Mouse (Mus musculus): ENCODE results near the gene Akirin2. TPM values are rescaled to one million over a fixed set of nuclear protein-coding genes. Genes with fewer than 3 reads are reported as not detected.

The Akirin2 gene
- polyA plus RNA-seq, 1 experiment from 2014 or later = 102 TPM

GRCm38 (mm10) chr4:34551098-34551809 lies 517 bp downstream of the Akirin2 start:
- 0 out of 2 replicates have a peak, but pooled peaks cover 3% of the 10 kb centered on the region for H3K36me3 ChIP-seq (ENCODE audit: control insufficient read depth, insufficient read depth, low read length)
- ATAC-seq (ENCODE audit: low FRiP score, low TSS enrichment) (peak; percentile 51), DNase-seq (peak; percentile 76)
- no peaks in the 10 kb centered on the region for H3K9me3 ChIP-seq (ENCODE audit: control insufficient read depth, low read length)
- peak overlapping the region; percentile 94 for H3K27ac ChIP-seq (replicated peaks; ENCODE audit: low read depth, low read length)
- H3K4me1 ChIP-seq (ENCODE audit: control insufficient read depth, insufficient read depth, low read length) = peaks cover 35% of the 10 kb centered on the region
- H3K4me3 ChIP-seq (replicated peaks; ENCODE audit: low read depth, low read length) = peak overlapping the region; percentile 98
- peak overlapping the region; percentile 96 for H3K9ac ChIP-seq (replicated peaks; ENCODE audit: low read length)
- H3K27me3 ChIP-seq (ENCODE audit: control insufficient read depth, insufficient read depth, low read length) = no peaks in the 10 kb centered on the region
- H3K4me2 ChIP-seq (ENCODE audit: low read length) = peak overlapping the region; percentile 83
- WGBS = under 1% methylated on average over 50 of the region's 50 CpGs

- ATAC-seq (ENCODE audit: low FRiP score, low TSS enrichment) (no peak), DNase-seq (no peak)
- Histone ChIP-seq H3K9ac (replicated peaks; ENCODE audit: low read length) (peak overlapping the region; percentile 96), H3K27ac (replicated peaks; ENCODE audit: low read depth, low read length) (peak overlapping the region; percentile 94; the same call in 1 of the 2 replicates), H3K4me3 (replicated peaks; ENCODE audit: low read depth, low read length) (peak overlapping the region; percentile 98), H3K4me1 (ENCODE audit: control insufficient read depth, insufficient read depth, low read length) (peaks cover 42% of the 10 kb centered on the region), H3K36me3 (ENCODE audit: control insufficient read depth, insufficient read depth, low read length) (0 out of 2 replicates have a peak, but pooled peaks cover 3% of the 10 kb centered on the region), H3K4me2 (ENCODE audit: low read length) (peak overlapping the region; percentile 83), H3K27me3 (ENCODE audit: control insufficient read depth, insufficient read depth, low read length) (no peaks in the 10 kb centered on the region), H3K9me3 (ENCODE audit: control insufficient read depth, low read length) (no peaks in the 10 kb centered on the region)
- WGBS = 33% methylated on average over 3 of the region's 3 CpGs
Measured at GRCm38 (mm10) chr4:34551966-34552365, 1.2 kb downstream of the Akirin2 start.

GRCm38 (mm10) chr4:34554596-34554995 lies 3.9 kb downstream of the Akirin2 start:
- Histone ChIP-seq H3K4me3 (replicated peaks; ENCODE audit: low read depth, low read length) (no peak overlapping the region), H3K27me3 (ENCODE audit: control insufficient read depth, insufficient read depth, low read length) (no peaks in the 10 kb centered on the region), H3K9me3 (ENCODE audit: control insufficient read depth, low read length) (no peaks in the 10 kb centered on the region), H3K36me3 (ENCODE audit: control insufficient read depth, insufficient read depth, low read length) (0 out of 2 replicates have a peak, but pooled peaks cover 3% of the 10 kb centered on the region), H3K9ac (replicated peaks; ENCODE audit: low read length) (no peak overlapping the region), H3K27ac (replicated peaks; ENCODE audit: low read depth, low read length) (no peak overlapping the region), H3K4me1 (ENCODE audit: control insufficient read depth, insufficient read depth, low read length) (peaks cover 47% of the 10 kb centered on the region), H3K4me2 (ENCODE audit: low read length) (peak overlapping the region; percentile 4; the same call in 1 of the 2 replicates)
- 40% methylated on average over 1 of the region's 1 CpGs for WGBS
- DNase-seq (no peak), ATAC-seq (ENCODE audit: low FRiP score, low TSS enrichment) (no peak)

- 96% methylated on average over 3 of the region's 3 CpGs for WGBS
Measured at GRCm38 (mm10) chr4:34555604-34556003, 4.9 kb downstream of the Akirin2 start.

GRCm38 (mm10) chr4:34556183-34556582 lies 5.4 kb downstream of the Akirin2 start:
- no peak overlapping the region for H3K4me2 ChIP-seq (ENCODE audit: low read length)
- H3K27ac ChIP-seq (replicated peaks; ENCODE audit: low read depth, low read length) = no peak overlapping the region
- H3K36me3 ChIP-seq (ENCODE audit: control insufficient read depth, insufficient read depth, low read length) = 0 out of 2 replicates have a peak, but pooled peaks cover 3% of the 10 kb centered on the region
- DNase-seq = no peak
- H3K27me3 ChIP-seq (ENCODE audit: control insufficient read depth, insufficient read depth, low read length) = no peaks in the 10 kb centered on the region
- H3K9ac ChIP-seq (replicated peaks; ENCODE audit: low read length) = no peak overlapping the region
- H3K4me3 ChIP-seq (replicated peaks; ENCODE audit: low read depth, low read length) = no peak overlapping the region
- no peaks in the 10 kb centered on the region for H3K9me3 ChIP-seq (ENCODE audit: control insufficient read depth, low read length)
- no peak for ATAC-seq (ENCODE audit: low FRiP score, low TSS enrichment)
- H3K4me1 ChIP-seq (ENCODE audit: control insufficient read depth, insufficient read depth, low read length) = peaks cover 47% of the 10 kb centered on the region

More at GRCm38 (mm10) chr4:34555604-34556003, 4.9 kb downstream of the Akirin2 start:
- Histone ChIP-seq H3K4me2 (ENCODE audit: low read length) (no peak overlapping the region), H3K27ac (replicated peaks; ENCODE audit: low read depth, low read length) (no peak overlapping the region), H3K4me1 (ENCODE audit: control insufficient read depth, insufficient read depth, low read length) (peaks cover 47% of the 10 kb centered on the region), H3K9me3 (ENCODE audit: control insufficient read depth, low read length) (no peaks in the 10 kb centered on the region), H3K9ac (replicated peaks; ENCODE audit: low read length) (no peak overlapping the region), H3K4me3 (replicated peaks; ENCODE audit: low read depth, low read length) (no peak overlapping the region), H3K36me3 (ENCODE audit: control insufficient read depth, insufficient read depth, low read length) (0 out of 2 replicates have a peak, but pooled peaks cover 3% of the 10 kb centered on the region), H3K27me3 (ENCODE audit: control insufficient read depth, insufficient read depth, low read length) (no peaks in the 10 kb centered on the region)
- no peak for ATAC-seq (ENCODE audit: low FRiP score, low TSS enrichment)
- DNase-seq = no peak

GRCm38 (mm10) chr4:34560971-34561370 lies 10.2 kb downstream of the Akirin2 start:
- Histone ChIP-seq H3K27me3 (ENCODE audit: control insufficient read depth, insufficient read depth, low read length) (no peaks in the 10 kb centered on the region), H3K4me1 (ENCODE audit: control insufficient read depth, insufficient read depth, low read length) (peaks cover 15% of the 10 kb centered on the region), H3K36me3 (ENCODE audit: control insufficient read depth, insufficient read depth, low read length) (peaks cover 29% of the 10 kb centered on the region), H3K4me2 (ENCODE audit: low read length) (no peak overlapping the region), H3K27ac (replicated peaks; ENCODE audit: low read depth, low read length) (no peak overlapping the region), H3K4me3 (replicated peaks; ENCODE audit: low read depth, low read length) (no peak overlapping the region), H3K9me3 (ENCODE audit: control insufficient read depth, low read length) (no peaks in the 10 kb centered on the region), H3K9ac (replicated peaks; ENCODE audit: low read length) (no peak overlapping the region)
- ATAC-seq (ENCODE audit: low FRiP score, low TSS enrichment) = no peak; the same call in 1 of the 2 replicates
- WGBS = 53% methylated on average over 4 of the region's 4 CpGs
- peak; percentile 72 for DNase-seq

GRCm38 (mm10) chr4:34566226-34566625 lies 15.5 kb downstream of the Akirin2 start:
- no peaks in the 10 kb centered on the region for H3K4me1 ChIP-seq (ENCODE audit: control insufficient read depth, insufficient read depth, low read length)
- H3K9me3 ChIP-seq (ENCODE audit: control insufficient read depth, low read length) = no peaks in the 10 kb centered on the region
- H3K9ac ChIP-seq (replicated peaks; ENCODE audit: low read length) = no peak overlapping the region
- no peak overlapping the region for H3K27ac ChIP-seq (replicated peaks; ENCODE audit: low read depth, low read length)
- no peak for DNase-seq
- 92% methylated on average over 6 of the region's 6 CpGs for WGBS
- no peaks in the 10 kb centered on the region for H3K27me3 ChIP-seq (ENCODE audit: control insufficient read depth, insufficient read depth, low read length)
- no peak overlapping the region for H3K4me2 ChIP-seq (ENCODE audit: low read length)
- peaks cover 76% of the 10 kb centered on the region for H3K36me3 ChIP-seq (ENCODE audit: control insufficient read depth, insufficient read depth, low read length)
- no peak overlapping the region for H3K4me3 ChIP-seq (replicated peaks; ENCODE audit: low read depth, low read length)
- no peak for ATAC-seq (ENCODE audit: low FRiP score, low TSS enrichment)

- Histone ChIP-seq H3K27me3 (ENCODE audit: control insufficient read depth, insufficient read depth, low read length) (no peaks in the 10 kb centered on the region), H3K4me1 (ENCODE audit: control insufficient read depth, insufficient read depth, low read length) (no peaks in the 10 kb centered on the region), H3K4me2 (ENCODE audit: low read length) (no peak overlapping the region), H3K4me3 (replicated peaks; ENCODE audit: low read depth, low read length) (no peak overlapping the region), H3K36me3 (ENCODE audit: control insufficient read depth, insufficient read depth, low read length) (peaks cover 91% of the 10 kb centered on the region), H3K9ac (replicated peaks; ENCODE audit: low read length) (no peak overlapping the region), H3K9me3 (ENCODE audit: control insufficient read depth, low read length) (no peaks in the 10 kb centered on the region), H3K27ac (replicated peaks; ENCODE audit: low read depth, low read length) (no peak overlapping the region)
- DNase-seq (no peak), ATAC-seq (ENCODE audit: low FRiP score, low TSS enrichment) (no peak)
- 91% methylated on average over 2 of the region's 2 CpGs for WGBS
Measured at GRCm38 (mm10) chr4:34572876-34573275, 22.1 kb downstream of the Akirin2 start.

GRCm38 (mm10) chr4:34577028-34577427 lies 26.3 kb downstream of the Akirin2 start:
- no peaks in the 10 kb centered on the region for H3K27me3 ChIP-seq (ENCODE audit: control insufficient read depth, insufficient read depth, low read length)
- no peaks in the 10 kb centered on the region for H3K4me1 ChIP-seq (ENCODE audit: control insufficient read depth, insufficient read depth, low read length)
- H3K9me3 ChIP-seq (ENCODE audit: control insufficient read depth, low read length) = no peaks in the 10 kb centered on the region
- peaks cover 91% of the 10 kb centered on the region for H3K36me3 ChIP-seq (ENCODE audit: control insufficient read depth, insufficient read depth, low read length)
- WGBS = 93% methylated on average over 2 of the region's 2 CpGs
- H3K9ac ChIP-seq (replicated peaks; ENCODE audit: low read length) = no peak overlapping the region
- H3K27ac ChIP-seq (replicated peaks; ENCODE audit: low read depth, low read length) = no peak overlapping the region
- no peak for ATAC-seq (ENCODE audit: low FRiP score, low TSS enrichment)
- H3K4me2 ChIP-seq (ENCODE audit: low read length) = no peak overlapping the region
- DNase-seq = peak; percentile 21
- H3K4me3 ChIP-seq (replicated peaks; ENCODE audit: low read depth, low read length) = no peak overlapping the region
